Mouse (Mus musculus): ENCODE data around the gene Olig1. TPM values are rescaled to one million over a fixed set of nuclear protein-coding genes. Genes with fewer than 3 reads are reported as not detected.

The Olig1 gene
- polyA plus RNA-seq, 1 experiment from 2014 or later: 0.13 TPM

DNA sequence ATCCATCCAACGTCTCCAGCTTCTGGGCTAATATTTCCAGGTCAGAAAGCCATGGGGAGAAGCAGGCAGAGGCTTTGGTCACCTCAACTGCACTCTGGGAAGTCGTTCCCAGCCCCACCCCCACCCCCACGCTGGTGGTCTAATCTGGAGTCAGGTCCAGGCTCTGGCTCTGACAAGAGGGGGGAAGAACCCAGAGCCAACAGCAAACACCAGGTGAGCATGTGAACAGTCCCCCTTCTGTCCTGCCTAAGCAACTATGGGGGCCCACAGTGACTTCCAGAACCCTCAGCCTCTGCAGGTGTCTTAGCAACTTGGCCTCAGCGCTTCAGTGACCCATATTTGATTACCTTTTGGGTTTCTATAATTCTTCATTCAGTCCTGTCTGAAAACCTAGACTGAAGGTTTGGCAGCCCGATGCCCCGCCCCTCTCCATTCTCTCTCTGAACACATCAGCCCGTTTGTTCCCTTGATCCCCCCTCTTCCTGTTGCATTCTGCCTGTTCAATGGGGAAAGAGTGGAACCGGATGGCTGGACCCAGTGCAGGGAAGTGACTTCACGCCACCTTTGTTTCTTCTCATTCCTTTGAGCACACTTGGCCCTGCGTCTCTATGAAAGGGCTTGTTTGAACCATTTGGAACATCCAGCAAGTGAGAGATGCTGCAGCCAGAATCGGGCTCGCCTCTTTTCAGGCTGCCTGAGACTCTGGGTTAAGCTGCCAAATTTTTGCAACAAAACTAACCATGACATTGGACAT lies 6.9 kb upstream of the Olig1 start:
- Histone ChIP-seq H3K9ac (no peak overlapping the region), H3K4me1 (replicated peaks) (no peaks in the 10 kb centered on the region), H3K4me3 (replicated peaks) (no peak overlapping the region), H3K36me3 (no peaks in the 10 kb centered on the region), H3K27ac (no peak overlapping the region), H3K27me3 (replicated peaks) (peaks cover 45% of the 10 kb centered on the region), H3K4me2 (replicated peaks) (no peak overlapping the region), H3K9me3 (no peaks in the 10 kb centered on the region)
- 42% methylated on average over 12 of the region's 12 CpGs for WGBS
- ATAC-seq: no peak

DNA sequence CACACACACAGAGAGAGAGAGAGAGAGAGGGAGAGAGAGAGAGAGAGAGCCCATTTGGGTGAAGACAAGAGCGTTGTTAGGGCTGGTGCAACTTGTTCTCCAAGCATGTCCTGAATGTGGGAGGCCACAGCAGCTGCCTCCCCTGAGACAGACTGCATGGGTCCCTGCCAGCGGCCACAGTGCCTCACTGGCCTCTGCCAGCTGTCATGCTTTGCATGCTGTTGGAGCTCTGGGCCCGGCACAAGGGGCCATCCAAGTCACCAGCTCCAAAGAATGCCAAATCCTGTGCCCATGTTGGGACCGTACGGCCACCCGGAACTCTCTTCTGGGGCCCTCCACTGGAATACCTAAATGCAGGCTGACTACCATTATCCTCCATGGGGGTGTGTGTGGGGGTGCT lies 3.6 kb upstream of the Olig1 start:
- Histone ChIP-seq H3K4me3 (replicated peaks) (no peak overlapping the region), H3K4me1 (replicated peaks) (peaks cover 15% of the 10 kb centered on the region), H3K9me3 (no peaks in the 10 kb centered on the region), H3K36me3 (no peaks in the 10 kb centered on the region), H3K9ac (no peak overlapping the region), H3K27ac (no peak overlapping the region), H3K27me3 (replicated peaks) (peaks cover 68% of the 10 kb centered on the region), H3K4me2 (replicated peaks) (no peak overlapping the region)
- ATAC-seq: no peak
- WGBS: 78% methylated on average over 6 of the region's 6 CpGs

DNA sequence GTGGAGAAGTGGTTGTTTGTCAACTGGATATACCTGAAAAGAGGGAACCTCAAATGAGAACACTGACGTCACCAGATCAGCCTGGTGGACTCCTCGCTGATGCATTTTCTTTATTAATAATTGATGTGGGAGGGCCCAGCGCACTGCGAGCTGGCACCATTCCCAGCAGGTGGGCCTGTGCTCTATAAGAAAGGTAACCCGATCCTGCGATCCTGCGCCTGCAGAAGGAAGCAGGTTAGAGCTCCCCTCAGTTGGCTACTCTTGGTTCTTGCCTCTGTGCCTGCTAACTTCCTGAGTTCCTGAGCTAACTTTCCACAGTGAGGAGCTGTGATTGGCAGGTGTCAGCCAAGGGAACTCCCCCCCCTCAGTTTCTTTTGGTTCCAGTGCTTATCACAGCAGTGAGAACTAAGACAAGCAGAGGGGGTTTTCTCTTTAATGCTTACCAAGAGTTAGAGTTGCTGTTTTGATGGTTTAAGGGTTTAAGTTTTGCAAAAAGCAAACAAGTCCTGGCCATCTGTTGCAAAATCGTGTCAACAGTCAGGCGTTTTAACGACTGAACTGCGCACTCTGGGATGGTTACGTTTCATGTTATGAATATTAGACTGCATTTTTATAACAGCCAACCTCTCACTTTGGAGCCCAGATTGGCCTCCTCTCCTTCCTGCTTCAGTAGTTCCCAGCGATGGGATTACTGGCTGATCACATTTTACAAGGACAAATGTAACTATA lies 684 bp upstream of the Olig1 start:
- 7% methylated on average over 13 of the region's 13 CpGs for WGBS
- H3K4me3 ChIP-seq (replicated peaks): no peak overlapping the region
- peak overlapping the region; percentile 79 for H3K4me2 ChIP-seq (replicated peaks)
- H3K27ac ChIP-seq: no peak overlapping the region
- no peak for ATAC-seq
- H3K9me3 ChIP-seq: no peaks in the 10 kb centered on the region
- no peaks in the 10 kb centered on the region for H3K36me3 ChIP-seq
- H3K27me3 ChIP-seq (replicated peaks): peaks cover 79% of the 10 kb centered on the region
- peaks cover 15% of the 10 kb centered on the region for H3K4me1 ChIP-seq (replicated peaks)
- H3K9ac ChIP-seq: no peak overlapping the region

DNA sequence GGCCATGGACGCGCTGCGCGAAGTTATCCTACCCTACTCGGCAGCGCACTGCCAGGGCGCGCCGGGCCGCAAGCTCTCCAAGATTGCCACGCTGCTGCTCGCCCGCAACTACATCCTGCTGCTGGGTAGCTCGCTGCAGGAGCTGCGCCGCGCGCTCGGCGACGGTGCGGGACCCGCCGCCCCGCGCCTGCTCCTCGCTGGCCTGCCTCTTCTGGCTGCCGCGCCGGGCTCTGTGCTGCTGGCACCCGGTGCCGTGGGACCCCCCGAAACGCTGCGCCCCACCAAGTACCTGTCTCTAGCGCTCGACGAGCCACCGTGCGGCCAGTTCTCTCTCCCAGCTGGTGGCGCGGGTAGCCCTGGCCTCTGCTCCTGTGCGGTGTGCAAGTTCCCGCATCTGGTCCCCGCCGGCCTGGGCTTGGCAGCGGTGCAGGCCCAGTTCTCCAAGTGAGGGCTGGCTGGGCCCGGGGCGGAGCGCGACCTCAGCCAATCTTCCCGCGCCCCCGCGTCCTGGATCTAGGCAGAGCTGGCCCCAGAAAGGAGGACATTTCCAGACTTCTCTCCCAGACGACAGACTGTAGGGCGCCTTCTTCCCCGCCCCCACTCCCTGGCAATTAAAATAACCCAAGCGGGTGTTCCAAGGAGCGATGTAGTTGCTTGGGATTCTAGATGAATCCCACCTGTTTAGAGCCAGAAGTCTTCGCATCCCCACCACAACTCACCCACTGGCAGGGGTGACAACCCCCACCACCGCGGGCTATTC lies 820 bp downstream of the Olig1 start:
- Histone ChIP-seq H3K36me3 (no peaks in the 10 kb centered on the region), H3K9me3 (no peaks in the 10 kb centered on the region), H3K27ac (no peak overlapping the region), H3K4me2 (replicated peaks) (peak overlapping the region; percentile 79), H3K4me1 (replicated peaks) (peaks cover 15% of the 10 kb centered on the region), H3K27me3 (replicated peaks) (peaks cover 84% of the 10 kb centered on the region), H3K4me3 (replicated peaks) (peak overlapping the region; percentile 41), H3K9ac (no peak overlapping the region)
- ATAC-seq: no peak
- under 1% methylated on average over 63 of the region's 63 CpGs for WGBS

DNA sequence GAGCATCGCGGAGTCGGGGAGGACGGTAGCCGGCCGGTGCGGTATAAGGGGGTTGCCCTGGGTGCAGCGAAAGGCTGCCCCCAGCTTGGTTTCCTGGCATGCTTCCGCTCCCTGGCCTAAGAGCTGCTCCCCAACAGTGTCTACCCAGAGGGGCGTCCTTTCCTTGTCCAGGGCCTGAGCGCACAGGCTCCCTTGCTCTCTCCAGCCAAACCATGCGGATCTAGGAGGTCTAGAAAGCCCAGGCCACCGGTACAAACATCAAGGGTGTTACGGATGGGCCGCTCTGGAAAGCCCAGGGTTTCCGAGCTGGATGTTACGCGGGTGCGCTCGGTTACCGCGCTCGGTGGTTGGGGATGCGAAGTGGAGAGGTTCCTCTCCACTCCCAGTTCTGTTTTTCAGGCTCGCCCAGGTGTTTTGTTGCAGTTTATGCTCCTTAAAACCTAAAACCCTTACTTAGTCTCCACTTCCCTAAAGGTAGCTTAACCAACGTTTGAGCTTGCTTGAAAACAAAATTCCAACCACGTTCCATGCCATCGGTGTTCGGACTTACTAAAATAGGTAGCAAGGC lies 1.5 kb downstream of the Olig1 start:
- Histone ChIP-seq H3K4me1 (replicated peaks) (peaks cover 15% of the 10 kb centered on the region), H3K9me3 (no peaks in the 10 kb centered on the region), H3K4me3 (replicated peaks) (no peak overlapping the region), H3K27me3 (replicated peaks) (peaks cover 86% of the 10 kb centered on the region), H3K4me2 (replicated peaks) (peak overlapping the region; percentile 79; the same call in 1 of the 2 replicates), H3K9ac (no peak overlapping the region), H3K27ac (no peak overlapping the region), H3K36me3 (no peaks in the 10 kb centered on the region)
- ATAC-seq: no peak
- 2% methylated on average over 29 of the region's 29 CpGs for WGBS

DNA sequence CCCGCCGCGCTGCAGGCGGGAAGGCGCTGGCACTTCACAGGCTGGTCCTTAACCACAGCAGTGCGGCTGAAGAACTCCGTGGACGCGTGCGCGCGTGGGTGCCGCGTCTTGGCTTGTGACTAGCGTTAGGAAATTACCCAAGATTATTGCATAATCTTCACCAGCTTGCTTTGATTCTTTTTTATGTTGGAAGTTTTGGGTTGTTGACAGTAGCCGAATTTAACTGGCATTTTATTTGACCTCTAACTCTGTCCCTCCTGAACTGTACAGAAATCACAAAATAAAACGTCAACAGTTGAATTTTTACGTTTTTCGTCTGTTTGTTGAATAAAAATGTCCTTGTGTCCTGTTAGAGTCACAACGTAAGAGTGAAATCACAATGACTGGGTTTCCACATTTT lies 2.1 kb downstream of the Olig1 start:
- no peak overlapping the region for H3K9ac ChIP-seq
- H3K27me3 ChIP-seq (replicated peaks): peaks cover 84% of the 10 kb centered on the region
- H3K4me3 ChIP-seq (replicated peaks): no peak overlapping the region
- no peaks in the 10 kb centered on the region for H3K36me3 ChIP-seq
- H3K4me1 ChIP-seq (replicated peaks): peaks cover 15% of the 10 kb centered on the region
- no peak for ATAC-seq
- no peaks in the 10 kb centered on the region for H3K9me3 ChIP-seq
- no peak overlapping the region for H3K4me2 ChIP-seq (replicated peaks)
- no peak overlapping the region for H3K27ac ChIP-seq
- 3% methylated on average over 20 of the region's 20 CpGs for WGBS

DNA sequence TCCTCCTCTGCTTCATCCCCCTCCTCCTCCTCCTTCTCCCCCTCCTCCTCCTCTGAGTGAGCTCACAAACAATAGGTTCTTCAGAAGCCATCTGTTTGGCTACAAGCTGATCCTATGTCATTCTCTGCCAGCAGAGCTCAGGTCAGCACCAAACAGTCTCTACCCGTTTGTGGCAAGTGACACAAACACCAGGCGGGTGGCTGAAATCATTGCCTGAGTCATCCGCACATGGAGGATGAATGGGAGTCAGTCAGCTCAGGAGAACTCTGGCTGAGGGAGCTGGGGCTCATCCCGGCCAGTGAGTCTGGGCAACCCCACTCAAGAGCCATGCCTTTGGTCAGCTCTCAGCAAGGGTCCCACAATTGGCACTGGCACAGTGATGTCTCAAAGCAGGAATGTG lies 10.9 kb downstream of the Olig1 start:
- no peak overlapping the region for H3K4me3 ChIP-seq (replicated peaks)
- no peak overlapping the region for H3K9ac ChIP-seq
- no peaks in the 10 kb centered on the region for H3K4me1 ChIP-seq (replicated peaks)
- H3K36me3 ChIP-seq: no peaks in the 10 kb centered on the region
- H3K27ac ChIP-seq: no peak overlapping the region
- 46% methylated on average over 4 of the region's 4 CpGs for WGBS
- H3K4me2 ChIP-seq (replicated peaks): no peak overlapping the region
- ATAC-seq: no peak
- peaks cover 26% of the 10 kb centered on the region for H3K27me3 ChIP-seq (replicated peaks)
- no peaks in the 10 kb centered on the region for H3K9me3 ChIP-seq

DNA sequence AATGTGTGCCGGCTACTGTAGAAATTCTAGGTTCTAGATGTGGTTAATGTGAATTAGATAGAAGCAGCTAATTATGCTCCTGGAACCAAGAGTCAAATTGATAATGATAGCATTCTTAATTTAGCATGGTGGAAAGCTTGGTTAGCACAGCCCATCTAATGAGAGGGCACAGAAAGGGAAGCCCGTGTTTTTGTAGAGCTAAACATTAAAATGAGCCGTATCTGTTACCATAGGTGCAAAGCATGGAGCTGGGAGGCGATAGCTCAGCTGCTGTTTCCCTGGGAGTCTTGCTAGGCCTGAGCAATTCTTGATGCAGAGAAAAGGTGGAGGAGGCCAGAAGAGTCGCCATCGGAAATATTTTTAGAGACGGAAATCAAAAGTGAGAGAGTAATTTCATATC lies 22.5 kb downstream of the Olig1 start:
- Histone ChIP-seq H3K4me3 (replicated peaks) (no peak overlapping the region), H3K27ac (no peak overlapping the region), H3K4me2 (replicated peaks) (no peak overlapping the region), H3K9ac (no peak overlapping the region), H3K27me3 (replicated peaks) (0 out of 2 replicates have a peak, but pooled peaks cover 3% of the 10 kb centered on the region), H3K36me3 (no peaks in the 10 kb centered on the region), H3K9me3 (no peaks in the 10 kb centered on the region), H3K4me1 (replicated peaks) (no peaks in the 10 kb centered on the region)
- WGBS: 76% methylated on average over 7 of the region's 7 CpGs
- no peak for ATAC-seq

DNA sequence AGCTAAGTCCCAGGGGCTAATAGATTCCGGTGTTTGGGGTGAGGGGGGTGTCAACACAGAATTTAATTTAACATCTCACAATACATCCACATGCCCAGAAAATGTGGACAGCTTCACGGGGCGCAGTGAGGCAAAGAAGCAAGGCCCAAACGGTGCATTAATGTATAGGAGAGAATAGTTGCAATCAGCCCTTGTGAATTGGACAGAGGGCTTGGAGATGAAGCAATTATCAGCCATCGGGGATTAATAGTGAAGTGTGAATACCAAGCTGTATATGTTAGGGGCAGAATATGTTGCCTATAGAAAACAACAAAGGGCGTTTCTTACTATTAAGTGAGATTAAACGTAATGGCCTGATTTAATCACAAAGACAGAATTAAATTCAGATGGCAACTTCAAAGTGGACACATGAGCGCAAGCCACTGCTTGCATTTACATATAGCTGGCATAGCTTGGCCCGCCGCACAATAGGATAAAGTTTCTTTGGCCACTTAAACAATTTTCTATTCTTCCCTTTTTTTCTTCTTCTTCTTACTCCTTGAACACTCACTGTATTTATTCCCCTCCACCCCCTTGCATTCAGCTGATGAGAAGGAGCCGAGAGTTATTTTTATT lies 23.3 kb downstream of the Olig1 start:
- Histone ChIP-seq H3K36me3 (no peaks in the 10 kb centered on the region), H3K27me3 (replicated peaks) (0 out of 2 replicates have a peak, but pooled peaks cover 3% of the 10 kb centered on the region), H3K27ac (no peak overlapping the region), H3K4me1 (replicated peaks) (no peaks in the 10 kb centered on the region), H3K9me3 (no peaks in the 10 kb centered on the region), H3K9ac (no peak overlapping the region), H3K4me2 (replicated peaks) (no peak overlapping the region), H3K4me3 (replicated peaks) (no peak overlapping the region)
- no peak for ATAC-seq
- WGBS: 81% methylated on average over 11 of the region's 11 CpGs

DNA sequence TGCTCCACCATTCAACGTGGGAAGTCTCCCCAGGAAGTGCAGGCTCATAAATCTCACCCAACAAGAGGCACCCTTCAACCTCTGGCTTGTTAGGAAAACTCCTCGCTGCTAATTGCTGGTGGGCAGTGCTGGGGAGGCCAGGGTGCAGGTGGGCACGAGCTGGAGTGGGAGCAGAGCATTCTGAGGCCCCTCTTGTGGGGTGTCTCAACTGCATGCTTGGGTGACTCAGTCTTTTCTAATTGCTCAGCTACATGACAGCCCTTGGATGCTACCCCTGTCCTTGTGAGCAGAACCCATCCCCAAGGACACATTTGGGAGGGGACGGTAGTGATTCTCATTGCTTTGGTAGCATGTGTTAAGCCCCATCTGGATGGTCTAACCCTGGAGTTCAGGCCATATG lies 28.2 kb downstream of the Olig1 start:
- H3K4me3 ChIP-seq (replicated peaks): no peak overlapping the region
- peaks cover 15% of the 10 kb centered on the region; the same call in 1 of the 2 replicates for H3K27me3 ChIP-seq (replicated peaks)
- no peaks in the 10 kb centered on the region for H3K4me1 ChIP-seq (replicated peaks)
- no peak overlapping the region for H3K9ac ChIP-seq
- no peak for ATAC-seq
- no peak overlapping the region for H3K27ac ChIP-seq
- no peaks in the 10 kb centered on the region for H3K9me3 ChIP-seq
- 15% methylated on average over 4 of the region's 4 CpGs for WGBS
- H3K36me3 ChIP-seq: no peaks in the 10 kb centered on the region
- H3K4me2 ChIP-seq (replicated peaks): no peak overlapping the region

DNA sequence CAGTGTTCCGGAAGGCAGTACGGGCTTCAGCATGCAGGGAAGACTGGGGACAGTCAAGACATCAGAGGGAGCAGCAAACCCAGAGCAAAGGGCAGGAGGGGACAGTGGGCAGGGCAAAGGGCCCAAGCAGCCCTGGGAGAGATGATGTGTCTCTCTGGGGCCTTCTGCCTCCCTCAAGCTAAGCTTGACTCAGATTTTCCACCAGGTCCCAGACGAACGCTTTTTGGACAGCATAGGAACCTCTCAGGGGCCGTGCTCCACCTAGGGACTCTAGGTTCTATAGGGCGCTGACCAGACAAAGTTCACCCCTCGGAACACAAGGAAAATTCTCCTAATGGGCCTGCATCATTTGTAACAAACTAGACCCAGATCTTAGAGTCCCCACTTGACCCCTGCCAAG lies 29.8 kb downstream of the Olig1 start:
- no peak overlapping the region for H3K4me2 ChIP-seq (replicated peaks)
- no peak overlapping the region for H3K4me3 ChIP-seq (replicated peaks)
- no peak for ATAC-seq
- no peaks in the 10 kb centered on the region for H3K9me3 ChIP-seq
- H3K27me3 ChIP-seq (replicated peaks): peaks cover 22% of the 10 kb centered on the region; the same call in 1 of the 2 replicates
- no peak overlapping the region for H3K9ac ChIP-seq
- 89% methylated on average over 7 of the region's 7 CpGs for WGBS
- no peak overlapping the region for H3K27ac ChIP-seq
- H3K36me3 ChIP-seq: no peaks in the 10 kb centered on the region
- H3K4me1 ChIP-seq (replicated peaks): no peaks in the 10 kb centered on the region

All from intestine, embryonic 15.5 days (tissue).